Mouse (Mus musculus) megakaryocyte progenitor cell, adult 5-6 weeks (primary cell): ENCODE measurements around the gene Kif21b. TPM values are rescaled to one million over a fixed set of nuclear protein-coding genes. Genes with fewer than 3 reads are reported as not detected.
A peak's percentile ranks its signal among the peaks of the same experiment; 100 is the strongest.

Source experiments
- ATAC-seq: replicated peaks from 2 replicates; pipeline ENCODE4 v1.8.0; 2016; ENCODE audit warnings: mild to moderate bottlenecking, moderate TSS enrichment, inconsistent platforms; ENCODE audit not compliant: poor library complexity
- total RNA-seq, 2 experiments: library from RNA; stranded (forward) in 1 of 2; stranded (reverse) in 1 of 2; fragments of 157-497, 149-512 nt in 1 of 2; fragments of 200-1000 nt in 1 of 2; gene quantifications; 2 replicates each; pipeline versions ENCODE4 v1.2.3 to v1.2.4; 2015 to 2017

Kif21b gene
- total RNA-seq, 2 experiments from 2014 or later = 7.7 to 8.0 TPM

DNA sequence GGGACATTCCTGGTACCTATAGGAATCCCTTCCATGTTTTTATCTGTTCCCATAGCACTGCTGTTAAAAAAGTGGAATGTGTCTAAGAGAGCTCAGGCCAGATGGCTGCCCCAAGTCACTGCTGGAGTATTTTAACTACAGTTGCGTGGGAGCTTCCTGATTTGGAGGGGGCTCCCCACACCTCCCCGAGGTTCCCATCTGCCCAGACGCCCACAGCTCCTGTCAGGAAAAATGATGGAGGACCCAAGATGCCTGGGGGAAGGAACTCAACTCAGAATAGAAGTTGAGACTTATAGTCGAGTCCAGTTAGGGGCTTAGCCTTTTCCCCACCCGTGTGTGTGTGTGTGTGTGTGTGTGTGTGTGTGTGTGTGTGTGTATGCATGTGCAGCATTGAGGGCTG lies 2.8 kb upstream of the Kif21b start:
- no peak for ATAC-seq

DNA sequence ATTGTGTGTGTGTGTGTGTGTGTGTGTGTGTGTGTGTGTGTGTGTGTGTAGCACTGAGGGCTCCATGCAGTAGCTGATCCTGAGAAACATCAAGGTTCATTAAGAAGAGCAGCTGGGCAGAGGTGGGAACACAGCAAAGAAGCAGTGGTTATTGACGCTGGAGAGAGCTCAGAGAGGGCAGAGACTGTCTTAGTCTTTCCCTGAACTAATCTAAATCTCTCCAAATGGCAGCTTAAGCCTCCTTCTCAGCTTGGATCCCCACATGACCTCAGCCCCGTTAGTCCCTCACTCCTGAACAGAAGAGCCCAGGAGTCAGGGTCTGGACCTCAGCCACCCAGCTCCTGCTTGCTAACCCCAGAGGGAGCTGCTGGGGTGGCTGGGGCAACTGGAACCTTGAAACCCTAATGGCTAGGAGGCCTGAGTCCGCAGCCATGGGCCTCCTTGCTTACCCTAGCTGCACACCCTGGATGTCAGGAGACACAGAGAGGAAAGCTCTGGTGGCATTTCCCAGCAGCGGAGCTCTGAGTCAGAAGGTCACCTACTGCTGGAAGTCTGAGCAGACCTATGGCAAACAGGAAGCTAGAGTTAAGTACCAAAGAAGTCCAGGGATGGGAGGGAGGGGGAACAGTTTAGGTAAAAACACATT lies 2.1 kb upstream of the Kif21b start:
- no peak for ATAC-seq

DNA sequence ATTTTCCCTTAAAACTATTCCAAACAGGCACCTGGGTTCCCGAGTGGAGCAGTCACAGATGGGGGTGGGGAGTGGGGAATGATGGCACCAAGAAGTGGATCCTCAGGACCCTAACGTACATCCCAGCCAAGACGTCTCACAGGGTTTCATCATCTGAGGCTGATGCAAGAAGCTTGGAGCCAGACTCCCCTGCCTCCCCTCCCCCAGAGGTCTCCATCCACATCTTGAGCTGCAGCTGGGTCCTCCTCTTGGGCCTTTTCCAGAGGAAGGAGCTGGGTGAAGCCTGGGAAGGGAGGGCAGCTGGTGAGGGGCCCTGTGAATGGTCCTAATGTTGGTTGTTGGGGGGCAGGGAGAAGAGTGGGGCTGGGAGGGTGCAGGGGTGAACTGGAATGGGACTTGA lies 1.1 kb upstream of the Kif21b start:
- no peak for ATAC-seq

- ATAC-seq = no peak
Measured at GRCm38 (mm10) chr1:136131603-136132291, 558 bp downstream of the Kif21b start.

DNA sequence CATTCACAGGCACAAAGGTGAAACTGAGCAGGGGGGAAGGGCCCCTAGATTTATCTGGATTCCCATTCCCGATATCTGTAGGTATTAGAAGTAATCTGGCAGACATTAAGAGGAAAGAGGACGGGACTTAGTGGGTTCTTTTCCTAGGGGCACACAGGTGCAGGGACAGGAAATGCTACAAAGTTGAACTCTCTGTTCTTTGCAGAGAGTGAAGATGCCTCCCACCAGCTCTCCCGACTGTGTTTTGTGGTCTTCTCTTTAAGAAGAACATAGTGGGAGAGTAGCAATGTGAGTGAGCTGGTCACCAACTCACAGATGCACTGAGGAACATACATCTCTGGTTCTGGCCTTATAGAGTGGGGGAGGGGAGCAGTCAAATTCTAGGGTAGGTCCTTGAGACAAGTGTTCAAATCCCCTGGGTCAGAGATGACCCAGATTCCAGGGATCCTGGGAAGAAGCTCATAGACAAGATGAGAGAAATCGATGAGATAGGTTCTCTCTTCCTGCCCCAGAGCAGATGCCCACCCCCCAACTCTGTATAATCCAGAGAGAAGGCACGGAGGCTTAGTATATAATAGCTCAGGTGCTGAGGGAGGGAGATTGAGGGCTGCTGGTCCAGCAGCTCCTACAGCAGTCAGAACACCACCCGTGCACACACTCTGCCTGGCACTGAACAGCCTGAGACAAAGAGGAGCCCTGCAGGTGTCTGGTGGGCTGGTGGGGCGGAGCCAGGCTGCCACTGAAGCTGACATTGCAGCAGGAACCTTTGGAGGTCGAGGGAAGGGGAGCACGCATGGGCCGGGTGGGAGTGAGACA lies 1.4 kb downstream of the Kif21b start:
- ATAC-seq = no peak

GRCm38 (mm10) chr1:136133570-136134240 lies 2.5 kb downstream of the Kif21b start:
- ATAC-seq = no peak

GRCm38 (mm10) chr1:136134547-136134946 lies 3.4 kb downstream of the Kif21b start:
- no peak for ATAC-seq

- peak; percentile 59 for ATAC-seq
Measured at GRCm38 (mm10) chr1:136135046-136135445, 3.9 kb downstream of the Kif21b start.

- no peak for ATAC-seq
Measured at GRCm38 (mm10) chr1:136135777-136136444, 4.7 kb downstream of the Kif21b start.

DNA sequence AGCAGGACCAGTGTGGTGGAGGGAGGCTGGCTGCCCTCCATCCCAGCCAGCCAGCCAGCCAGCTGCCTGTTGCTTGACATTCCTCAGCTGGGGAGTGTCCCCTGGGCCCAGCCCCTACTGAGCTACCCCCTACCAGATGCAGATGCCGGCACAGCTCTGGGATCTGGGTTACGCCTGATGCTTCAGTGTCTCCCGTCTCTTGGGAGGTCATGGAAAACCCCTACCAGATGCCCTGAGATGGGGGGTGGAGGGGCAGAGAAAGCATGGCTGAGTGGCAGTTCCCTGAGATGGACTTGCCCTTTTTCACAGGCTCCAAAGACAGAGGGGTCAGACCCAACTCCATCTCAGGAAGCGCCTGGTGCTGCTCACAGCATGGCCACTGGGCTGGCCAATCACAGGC lies 5.4 kb downstream of the Kif21b start:
- ATAC-seq = no peak

GRCm38 (mm10) chr1:136137071-136137531 lies 5.9 kb downstream of the Kif21b start:
- no peak for ATAC-seq

GRCm38 (mm10) chr1:136137575-136137974 lies 6.4 kb downstream of the Kif21b start:
- no peak for ATAC-seq

GRCm38 (mm10) chr1:136138191-136138830 lies 7.1 kb downstream of the Kif21b start:
- ATAC-seq = no peak

GRCm38 (mm10) chr1:136139990-136140640 lies 8.9 kb downstream of the Kif21b start:
- ATAC-seq = peak; percentile 75

GRCm38 (mm10) chr1:136141176-136141950 lies 10.2 kb downstream of the Kif21b start:
- ATAC-seq = peak; percentile 32

GRCm38 (mm10) chr1:136142336-136142735 lies 11.1 kb downstream of the Kif21b start:
- no peak for ATAC-seq

DNA sequence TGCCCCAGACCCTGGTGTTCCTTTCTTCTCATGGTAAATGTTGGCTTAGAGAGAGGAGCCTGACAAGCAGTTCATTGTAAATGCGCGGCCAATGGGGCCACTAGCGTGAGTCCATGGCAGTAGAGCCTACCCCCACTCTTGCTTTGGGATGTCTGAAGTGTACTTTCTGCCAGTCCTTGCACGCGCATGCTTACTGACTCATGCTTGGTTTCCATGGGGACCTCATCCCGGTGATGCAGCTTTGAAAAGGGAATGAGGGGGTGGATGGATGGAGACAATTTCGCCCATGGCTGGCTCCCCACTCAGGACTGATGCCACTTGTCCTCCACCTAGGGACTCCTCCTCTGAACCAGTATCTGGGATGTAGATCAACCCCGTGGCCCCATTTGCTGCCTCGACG lies 12.3 kb downstream of the Kif21b start:
- no peak for ATAC-seq

GRCm38 (mm10) chr1:136149702-136150101 lies 18.5 kb downstream of the Kif21b start:
- no peak for ATAC-seq

DNA sequence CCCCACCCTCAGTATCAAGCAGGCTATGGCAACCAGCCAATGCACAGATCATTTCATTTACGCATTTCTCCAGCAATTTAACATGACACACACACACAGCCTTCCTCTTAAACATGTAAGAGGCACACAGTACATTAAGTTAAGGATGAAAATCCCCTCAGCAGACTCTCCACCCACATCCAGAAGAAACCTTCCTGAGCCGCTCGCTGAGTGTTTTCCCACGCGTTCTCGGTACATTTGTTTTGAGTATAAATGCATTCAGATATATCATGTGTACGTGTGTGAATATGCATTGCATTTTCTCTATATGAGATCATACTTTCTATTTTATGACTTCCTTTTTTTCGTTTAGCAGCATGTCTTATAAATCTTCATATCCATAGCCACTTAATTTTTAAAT lies 20.2 kb downstream of the Kif21b start:
- ATAC-seq = no peak
